Mouse (Mus musculus) hindbrain, embryonic 15.5 days (tissue): ENCODE measurements at regions not wholly inside any gene's neighbourhood (a gene's known extent, or its start where the extent isn't known, plus 50 kb on each side); places are given as distances from the start of the nearest gene placed in this dataset.
A peak's percentile ranks its signal among the peaks of the same experiment; 100 is the strongest.

Experiments used
- ATAC-seq: fragments of 200-750 bp; cut with Nextera tagmentation; 2 replicates; pipeline ENCODE4 v1.8.0; 2017; ENCODE audit warnings: low read depth, moderate number of reproducible peaks, moderate TSS enrichment; ENCODE audit not compliant: low FRiP score
- H3K27ac ChIP-seq: fragments of 300-500 bp; sonication (generic); replicated peaks from 2 replicates; pipeline ENCODE4 v1.5.1; 2015; ENCODE audit warnings: mild to moderate bottlenecking, inconsistent platforms
- H3K27me3 ChIP-seq: fragments of 300-500 bp; sonication (generic); 2 replicates; pipeline ENCODE4 v1.6.1; 2015; ENCODE audit warnings: control low read depth, inconsistent platforms
- H3K36me3 ChIP-seq: fragments of 300-500 bp; sonication (generic); 2 replicates; pipeline ENCODE4 v1.6.1; 2015; ENCODE audit warnings: control low read depth, inconsistent platforms
- H3K4me1 ChIP-seq: fragments of 300-500 bp; sonication (generic); replicated peaks from 2 replicates; pipeline ENCODE4 v1.6.1; 2015; ENCODE audit warnings: control low read depth, inconsistent platforms
- H3K4me2 ChIP-seq: fragments of 300-500 bp; sonication (generic); 2 replicates; pipeline ENCODE4 v1.6.1; 2015; ENCODE audit warnings: moderate library complexity, mild to moderate bottlenecking, inconsistent platforms
- H3K4me3 ChIP-seq: fragments of 300-500 bp; sonication (generic); 2 replicates; pipeline ENCODE4 v1.5.1; 2015; ENCODE audit warnings: mild to moderate bottlenecking, inconsistent platforms
- H3K9ac ChIP-seq: fragments of 300-500 bp; sonication (generic); 2 replicates; pipeline ENCODE4 v1.6.1; 2015; ENCODE audit warnings: inconsistent platforms
- H3K9me3 ChIP-seq: fragments of 300-500 bp; sonication (generic); 2 replicates; pipeline ENCODE4 v1.6.1; 2016; ENCODE audit warnings: control low read depth, inconsistent platforms
- WGBS: fragments of 180-500 bp; shearing (Covaris S2); methylation state at CpG from one replicate; pipeline ENCODE4 v1.1.7; 2015; 5-methylcytosine and 5-hydroxymethylcytosine counted together

GRCm38 (mm10) chr1:169313241-169313640 lies 218.0 kb downstream of the Nuf2 start:
- no peaks in the 10 kb centered on the region for H3K36me3 ChIP-seq

GRCm38 (mm10) chr1:169283440-169283839 lies 247.8 kb downstream of the Nuf2 start:
- Histone ChIP-seq H3K4me1 (no peaks in the 10 kb centered on the region), H3K36me3 (no peaks in the 10 kb centered on the region), H3K9me3 (no peaks in the 10 kb centered on the region), H3K27me3 (no peaks in the 10 kb centered on the region), H3K9ac (no peak overlapping the region), H3K4me3 (no peak overlapping the region), H3K27ac (no peak overlapping the region), H3K4me2 (no peak overlapping the region)
- ATAC-seq = no peak
- WGBS = 90% methylated on average over 5 of the region's 5 CpGs

More at GRCm38 (mm10) chr1:169313241-169313640, 218.0 kb downstream of the Nuf2 start:
- Histone ChIP-seq H3K27ac (no peak overlapping the region), H3K4me2 (no peak overlapping the region), H3K27me3 (no peaks in the 10 kb centered on the region), H3K9me3 (no peaks in the 10 kb centered on the region), H3K9ac (no peak overlapping the region), H3K4me3 (no peak overlapping the region), H3K4me1 (peaks cover 5% of the 10 kb centered on the region; the same call in 1 of the 2 replicates)
- 42% methylated on average over 8 of the region's 8 CpGs for WGBS
- ATAC-seq = no peak

GRCm38 (mm10) chr1:169270750-169271149 lies 260.5 kb downstream of the Nuf2 start:
- no peak overlapping the region for H3K4me3 ChIP-seq
- ATAC-seq = no peak
- WGBS = 79% methylated on average over 4 of the region's 4 CpGs
- no peaks in the 10 kb centered on the region for H3K27me3 ChIP-seq
- H3K27ac ChIP-seq = no peak overlapping the region
- no peaks in the 10 kb centered on the region for H3K9me3 ChIP-seq
- H3K36me3 ChIP-seq = no peaks in the 10 kb centered on the region
- H3K4me2 ChIP-seq = no peak overlapping the region
- no peak overlapping the region for H3K9ac ChIP-seq
- H3K4me1 ChIP-seq = no peaks in the 10 kb centered on the region

GRCm38 (mm10) chr1:169263984-169264660 lies 267.1 kb downstream of the Nuf2 start:
- Histone ChIP-seq H3K36me3 (no peaks in the 10 kb centered on the region), H3K27me3 (no peaks in the 10 kb centered on the region), H3K9ac (no peak overlapping the region), H3K4me1 (no peaks in the 10 kb centered on the region; the same call in 1 of the 2 replicates), H3K4me3 (no peak overlapping the region), H3K9me3 (no peaks in the 10 kb centered on the region), H3K27ac (no peak overlapping the region), H3K4me2 (no peak overlapping the region)
- ATAC-seq = no peak
- WGBS = 81% methylated on average over 5 of the region's 5 CpGs

GRCm38 (mm10) chr1:169254250-169254937 lies 276.9 kb downstream of the Nuf2 start:
- ATAC-seq = peak; percentile 19; the same call in 1 of the 2 replicates
- no peak overlapping the region for H3K9ac ChIP-seq
- H3K27ac ChIP-seq = no peak overlapping the region
- H3K4me3 ChIP-seq = no peak overlapping the region
- no peak overlapping the region for H3K4me2 ChIP-seq
- H3K9me3 ChIP-seq = no peaks in the 10 kb centered on the region
- 0 out of 2 replicates have a peak, but pooled peaks cover 4% of the 10 kb centered on the region for H3K4me1 ChIP-seq
- no peaks in the 10 kb centered on the region for H3K27me3 ChIP-seq
- H3K36me3 ChIP-seq = no peaks in the 10 kb centered on the region
- WGBS = 46% methylated on average over 7 of the region's 7 CpGs

GRCm38 (mm10) chr1:169252189-169252588 lies 279.1 kb downstream of the Nuf2 start:
- Histone ChIP-seq H3K36me3 (no peaks in the 10 kb centered on the region), H3K9me3 (no peaks in the 10 kb centered on the region), H3K4me1 (0 out of 2 replicates have a peak, but pooled peaks cover 4% of the 10 kb centered on the region), H3K9ac (no peak overlapping the region), H3K27me3 (no peaks in the 10 kb centered on the region), H3K4me2 (no peak overlapping the region), H3K27ac (no peak overlapping the region), H3K4me3 (no peak overlapping the region)
- WGBS = 68% methylated on average over 2 of the region's 2 CpGs
- no peak for ATAC-seq

- 91% methylated on average over 7 of the region's 7 CpGs for WGBS
- no peaks in the 10 kb centered on the region for H3K9me3 ChIP-seq
- H3K27ac ChIP-seq = no peak overlapping the region
- no peaks in the 10 kb centered on the region for H3K27me3 ChIP-seq
- H3K4me2 ChIP-seq = no peak overlapping the region
- H3K4me1 ChIP-seq = no peaks in the 10 kb centered on the region
- no peak overlapping the region for H3K4me3 ChIP-seq
- no peak overlapping the region for H3K9ac ChIP-seq
- H3K36me3 ChIP-seq = no peaks in the 10 kb centered on the region
- ATAC-seq = no peak
Measured at GRCm38 (mm10) chr1:169249021-169249420, 282.2 kb downstream of the Nuf2 start.

- Histone ChIP-seq H3K27ac (no peak overlapping the region), H3K9ac (no peak overlapping the region), H3K4me1 (no peaks in the 10 kb centered on the region), H3K36me3 (no peaks in the 10 kb centered on the region), H3K4me2 (no peak overlapping the region), H3K4me3 (no peak overlapping the region), H3K27me3 (no peaks in the 10 kb centered on the region), H3K9me3 (no peaks in the 10 kb centered on the region)
- no peak for ATAC-seq
- WGBS = 74% methylated on average over 2 of the region's 2 CpGs
Measured at GRCm38 (mm10) chr1:169240377-169240776, 290.9 kb downstream of the Nuf2 start.

GRCm38 (mm10) chr1:169238671-169239090 lies 292.6 kb downstream of the Nuf2 start:
- Histone ChIP-seq H3K9me3 (no peaks in the 10 kb centered on the region), H3K9ac (no peak overlapping the region), H3K36me3 (no peaks in the 10 kb centered on the region), H3K4me3 (no peak overlapping the region), H3K27ac (no peak overlapping the region), H3K27me3 (no peaks in the 10 kb centered on the region), H3K4me2 (no peak overlapping the region), H3K4me1 (no peaks in the 10 kb centered on the region)
- WGBS = 38% methylated on average over 16 of the region's 16 CpGs
- ATAC-seq = no peak

GRCm38 (mm10) chr1:169235276-169235681 lies 296.0 kb downstream of the Nuf2 start:
- 0 out of 2 replicates have a peak, but pooled peaks have one; percentile 34 for ATAC-seq
- Histone ChIP-seq H3K27ac (no peak overlapping the region), H3K27me3 (no peaks in the 10 kb centered on the region), H3K9ac (no peak overlapping the region), H3K4me1 (no peaks in the 10 kb centered on the region), H3K36me3 (no peaks in the 10 kb centered on the region), H3K4me3 (no peak overlapping the region), H3K4me2 (no peak overlapping the region), H3K9me3 (no peaks in the 10 kb centered on the region)
- WGBS = 16% methylated on average over 2 of the region's 2 CpGs

GRCm38 (mm10) chr1:169233368-169233767 lies 297.9 kb downstream of the Nuf2 start:
- Histone ChIP-seq H3K9me3 (no peaks in the 10 kb centered on the region), H3K4me2 (no peak overlapping the region), H3K36me3 (no peaks in the 10 kb centered on the region), H3K4me3 (no peak overlapping the region), H3K4me1 (no peaks in the 10 kb centered on the region), H3K9ac (no peak overlapping the region), H3K27ac (no peak overlapping the region), H3K27me3 (no peaks in the 10 kb centered on the region)
- WGBS = 57% methylated on average over 3 of the region's 3 CpGs
- ATAC-seq = no peak

- H3K4me3 ChIP-seq = no peak overlapping the region
- H3K9ac ChIP-seq = no peak overlapping the region
- no peaks in the 10 kb centered on the region for H3K4me1 ChIP-seq
- WGBS = 88% methylated on average over 4 of the region's 4 CpGs
- no peak overlapping the region for H3K4me2 ChIP-seq
- no peaks in the 10 kb centered on the region for H3K9me3 ChIP-seq
- no peaks in the 10 kb centered on the region for H3K27me3 ChIP-seq
- H3K27ac ChIP-seq = no peak overlapping the region
- no peaks in the 10 kb centered on the region for H3K36me3 ChIP-seq
- ATAC-seq = no peak
Measured at GRCm38 (mm10) chr1:169230097-169230496, 301.2 kb downstream of the Nuf2 start.
